Mouse (Mus musculus): ENCODE data around the gene Arhgap19. TPM values are rescaled to one million over a fixed set of nuclear protein-coding genes. Genes with fewer than 3 reads are reported as not detected.

The Arhgap19 gene
- polyA plus RNA-seq, 1 experiment: not detected

DNA sequence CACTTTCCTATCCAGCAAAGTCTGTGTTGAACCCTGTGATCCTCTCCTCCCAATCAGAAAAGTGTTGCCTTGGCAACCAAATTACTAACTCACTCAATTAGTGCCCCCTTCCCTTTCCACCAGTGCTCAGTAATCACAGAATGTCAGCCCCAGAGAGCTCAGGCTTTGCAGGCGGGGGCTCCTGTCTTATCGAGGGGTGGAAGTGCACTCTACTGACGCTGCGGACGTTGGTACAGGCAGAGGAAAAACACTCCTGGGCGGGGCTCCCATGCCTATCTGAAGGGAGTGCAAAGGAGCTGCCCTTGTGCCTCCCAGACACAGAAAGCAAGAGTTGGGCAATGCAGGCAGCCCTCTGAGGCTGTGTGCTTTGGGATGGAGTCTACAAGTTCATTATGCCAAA, 34.0 kb upstream of the Arhgap19 start:
- peak overlapping the region; percentile 84 for H3K27ac ChIP-seq (ENCODE audit: insufficient read depth, low read depth, low read length)
- peak overlapping the region; percentile 24; the same call in 1 of the 2 replicates for H3K4me3 ChIP-seq (ENCODE audit: insufficient read depth, low read depth, low read length)

DNA sequence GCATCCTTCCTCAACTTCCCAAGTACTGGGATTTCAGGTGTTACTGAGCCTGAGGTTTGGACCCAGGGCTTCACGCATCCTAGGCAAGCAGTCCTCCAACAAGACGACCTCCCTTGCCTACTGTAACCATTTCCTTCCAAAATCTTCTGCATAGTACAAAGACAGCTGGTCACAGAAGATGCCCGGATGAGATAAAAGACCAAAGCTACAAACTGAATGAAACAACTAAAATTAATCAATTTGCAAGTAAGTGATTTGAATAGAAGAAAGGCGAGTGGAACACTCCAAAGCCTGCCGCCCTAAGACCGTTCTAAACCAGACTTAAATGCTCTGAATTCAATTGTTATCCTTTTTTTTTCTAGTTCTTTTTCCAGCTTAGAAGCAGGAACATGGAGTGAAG, 33.6 kb upstream of the Arhgap19 start:
- Histone ChIP-seq H3K4me1 (ENCODE audit: control insufficient read depth, insufficient read depth, low read length) (peaks cover 27% of the 10 kb centered on the region), H3K4me3 (ENCODE audit: insufficient read depth, low read depth, low read length) (no peak overlapping the region), H3K27ac (ENCODE audit: insufficient read depth, low read depth, low read length) (peak overlapping the region; percentile 96)
- TF ChIP-seq CTCF (IDR thresholded peaks at IDR 0.05; ENCODE audit: insufficient read depth, low read depth, low read length): no peak
- TF ChIP-seq POLR2A (IDR thresholded peaks at IDR 0.05; ENCODE audit: insufficient read depth, low read depth, low read length): no peak
- 29% methylated on average over 6 of the region's 6 CpGs for WGBS

More for the DNA sequence above, 34.0 kb upstream of the Arhgap19 start:
- peak; percentile 11; the same call in 1 of the 2 replicates for TF ChIP-seq CTCF (IDR thresholded peaks at IDR 0.05; ENCODE audit: insufficient read depth, low read depth, low read length)
- no peak for TF ChIP-seq POLR2A (IDR thresholded peaks at IDR 0.05; ENCODE audit: insufficient read depth, low read depth, low read length)
- WGBS: 3% methylated on average over 6 of the region's 6 CpGs
- peaks cover 27% of the 10 kb centered on the region for H3K4me1 ChIP-seq (ENCODE audit: control insufficient read depth, insufficient read depth, low read length)

DNA sequence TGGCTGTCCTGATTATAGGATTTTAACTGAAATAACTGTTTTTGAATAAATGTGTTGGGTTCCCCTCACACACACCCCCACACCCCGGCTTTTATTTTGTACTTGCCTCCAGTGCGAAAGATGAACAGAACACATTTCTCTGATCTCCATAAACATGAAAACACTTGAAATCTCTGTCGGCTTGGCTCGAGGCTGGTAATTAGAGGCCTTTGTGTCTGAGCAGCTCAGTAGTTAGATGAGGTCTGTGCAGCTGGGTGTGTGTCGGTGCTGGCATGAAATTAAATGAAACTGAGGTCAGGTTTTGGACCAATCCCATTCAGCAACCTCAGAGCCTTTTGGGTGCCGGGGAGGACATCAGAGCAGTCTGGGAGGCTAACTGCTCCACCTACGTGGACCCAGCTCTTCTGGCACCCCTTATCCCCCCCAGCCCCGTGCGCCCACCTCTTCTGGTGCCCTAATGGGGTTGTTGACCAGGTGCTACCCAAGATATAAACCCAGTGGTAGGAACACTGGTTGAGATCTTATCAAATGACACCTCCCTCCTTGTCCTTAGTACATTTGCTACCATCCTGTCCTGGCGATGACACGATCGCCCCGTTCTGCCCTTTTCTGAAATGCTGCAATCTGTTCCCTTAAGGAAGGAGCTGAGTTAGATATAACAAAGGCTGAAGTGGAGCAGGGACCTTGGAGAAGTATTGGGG, 30.8 kb upstream of the Arhgap19 start:
- Histone ChIP-seq H3K4me3 (ENCODE audit: insufficient read depth, low read depth, low read length) (peak overlapping the region; percentile 43), H3K27ac (ENCODE audit: insufficient read depth, low read depth, low read length) (peak overlapping the region; percentile 47), H3K4me1 (ENCODE audit: control insufficient read depth, insufficient read depth, low read length) (peaks cover 26% of the 10 kb centered on the region)
- TF ChIP-seq POLR2A (IDR thresholded peaks at IDR 0.05; ENCODE audit: insufficient read depth, low read depth, low read length) (no peak), CTCF (IDR thresholded peaks at IDR 0.05; ENCODE audit: insufficient read depth, low read depth, low read length) (no peak)
- 25% methylated on average over 13 of the region's 13 CpGs for WGBS

DNA sequence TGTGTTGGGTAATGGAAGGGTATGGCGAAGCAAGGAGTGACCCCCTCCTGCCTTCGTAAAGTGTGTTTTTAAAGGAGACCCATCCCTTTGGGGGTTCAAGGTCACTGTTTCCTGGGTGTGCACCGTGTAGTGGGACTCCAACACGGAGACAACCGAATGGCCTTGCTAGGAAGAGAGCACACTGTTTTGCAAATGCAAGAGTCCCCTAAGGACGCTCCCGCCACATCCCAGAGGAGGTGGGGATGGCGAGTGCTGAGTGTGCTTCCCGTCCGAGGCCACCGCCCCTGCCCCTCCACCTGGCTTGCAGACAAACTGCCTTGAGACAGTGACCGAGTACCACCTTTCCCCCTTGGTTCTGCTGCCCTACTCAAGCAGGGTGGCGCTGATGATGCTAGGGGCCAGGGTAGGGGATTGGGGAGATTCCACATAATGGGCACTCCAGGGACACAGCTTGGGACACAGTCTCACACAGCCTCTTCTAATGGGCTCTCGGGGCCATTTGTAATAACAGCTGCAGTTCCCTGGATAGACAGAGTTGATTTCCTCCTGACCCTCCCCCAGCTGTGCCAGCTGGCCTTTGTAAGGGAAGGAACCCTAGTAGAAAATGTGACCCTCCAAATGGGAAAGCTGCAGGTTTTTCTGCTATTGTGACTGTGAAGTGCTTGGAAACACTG, 30.0 kb upstream of the Arhgap19 start:
- WGBS: 15% methylated on average over 14 of the region's 14 CpGs
- peaks cover 22% of the 10 kb centered on the region for H3K4me1 ChIP-seq (ENCODE audit: control insufficient read depth, insufficient read depth, low read length)
- peak overlapping the region; percentile 92 for H3K4me3 ChIP-seq (ENCODE audit: insufficient read depth, low read depth, low read length)
- no peak for TF ChIP-seq CTCF (IDR thresholded peaks at IDR 0.05; ENCODE audit: insufficient read depth, low read depth, low read length)
- H3K27ac ChIP-seq (ENCODE audit: insufficient read depth, low read depth, low read length): peak overlapping the region; percentile 47

DNA sequence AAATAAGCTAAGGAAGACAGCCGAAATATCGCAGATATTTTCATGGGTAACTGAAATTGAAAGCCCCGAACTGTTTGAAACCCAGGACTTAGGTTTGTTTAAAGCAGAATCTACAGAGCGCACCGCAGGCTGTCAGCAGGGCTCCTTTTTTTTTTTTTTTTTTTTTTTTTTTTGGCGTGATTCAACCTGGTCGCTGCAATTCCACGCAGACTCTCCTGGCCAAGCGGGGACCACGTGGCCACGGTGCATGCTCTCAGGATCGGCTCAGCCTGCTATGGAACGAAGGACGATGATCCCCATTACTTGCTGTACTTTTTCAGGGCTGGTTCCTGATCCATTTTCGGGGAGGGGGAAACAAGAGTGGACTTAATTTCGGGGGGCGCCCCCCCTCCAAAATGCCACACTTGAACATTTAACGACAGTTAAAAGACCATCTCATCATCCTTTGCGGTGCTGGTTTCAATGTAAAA, 29.3 kb upstream of the Arhgap19 start:
- Histone ChIP-seq H3K4me1 (ENCODE audit: control insufficient read depth, insufficient read depth, low read length) (peaks cover 17% of the 10 kb centered on the region), H3K27ac (ENCODE audit: insufficient read depth, low read depth, low read length) (peak overlapping the region; percentile 96), H3K4me3 (ENCODE audit: insufficient read depth, low read depth, low read length) (peak overlapping the region; percentile 92)
- under 1% methylated on average over 19 of the region's 19 CpGs for WGBS
- TF ChIP-seq CTCF (IDR thresholded peaks at IDR 0.05; ENCODE audit: insufficient read depth, low read depth, low read length): no peak
- no peak for TF ChIP-seq POLR2A (IDR thresholded peaks at IDR 0.05; ENCODE audit: insufficient read depth, low read depth, low read length)

DNA sequence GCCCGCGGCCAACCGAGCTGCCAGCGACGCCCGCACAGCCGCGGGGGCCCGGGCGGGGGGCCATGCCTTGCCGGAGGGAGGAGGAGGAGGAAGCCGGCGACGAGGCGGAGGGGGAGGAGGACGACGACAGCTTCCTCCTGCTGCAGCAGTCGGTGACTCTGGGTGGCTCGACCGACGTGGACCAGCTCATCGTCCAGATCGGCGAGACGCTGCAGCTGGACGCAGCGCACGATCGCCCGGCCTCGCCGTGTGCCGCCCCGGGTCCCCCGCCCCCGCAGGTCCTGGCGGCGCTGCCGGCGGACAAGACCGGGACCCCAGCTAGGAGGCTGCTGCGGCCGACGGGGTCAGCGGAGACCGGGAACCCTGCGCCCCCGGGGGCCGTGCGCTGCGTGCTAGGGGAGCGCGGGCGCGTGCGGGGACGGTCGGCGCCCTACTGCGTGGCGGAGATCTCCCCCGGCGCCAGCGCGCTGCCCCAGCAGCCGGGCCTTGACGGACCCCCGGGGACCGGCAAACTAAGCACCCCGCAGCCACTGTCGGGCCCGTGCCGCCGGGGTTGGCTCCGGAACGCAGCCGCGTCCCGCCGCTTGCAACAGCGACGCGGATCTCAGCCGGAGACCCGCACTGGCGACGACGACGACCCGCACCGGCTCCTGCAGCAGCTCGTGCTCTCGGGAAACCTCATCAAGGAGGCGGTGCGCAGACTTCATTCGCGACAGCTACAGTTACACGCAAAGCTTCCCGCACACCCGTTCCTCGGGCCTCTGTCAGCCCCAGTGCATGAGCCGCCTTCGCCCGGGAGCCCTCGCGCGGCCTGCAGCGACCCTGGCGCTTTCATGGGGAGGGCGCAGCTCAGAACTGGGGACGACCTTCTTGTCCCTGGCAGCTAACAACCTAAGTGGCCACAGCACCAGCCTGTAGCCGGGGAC, 28.5 kb upstream of the Arhgap19 start:
- TF ChIP-seq CTCF (IDR thresholded peaks at IDR 0.05; ENCODE audit: insufficient read depth, low read depth, low read length) (no peak), POLR2A (IDR thresholded peaks at IDR 0.05; ENCODE audit: insufficient read depth, low read depth, low read length) (0 out of 2 replicates have a peak, but pooled peaks have one; percentile 18)
- Histone ChIP-seq H3K4me3 (ENCODE audit: insufficient read depth, low read depth, low read length) (peak overlapping the region; percentile 92), H3K4me1 (ENCODE audit: control insufficient read depth, insufficient read depth, low read length) (peaks cover 13% of the 10 kb centered on the region), H3K27ac (ENCODE audit: insufficient read depth, low read depth, low read length) (peak overlapping the region; percentile 96)
- under 1% methylated on average over 110 of the region's 112 CpGs for WGBS

DNA sequence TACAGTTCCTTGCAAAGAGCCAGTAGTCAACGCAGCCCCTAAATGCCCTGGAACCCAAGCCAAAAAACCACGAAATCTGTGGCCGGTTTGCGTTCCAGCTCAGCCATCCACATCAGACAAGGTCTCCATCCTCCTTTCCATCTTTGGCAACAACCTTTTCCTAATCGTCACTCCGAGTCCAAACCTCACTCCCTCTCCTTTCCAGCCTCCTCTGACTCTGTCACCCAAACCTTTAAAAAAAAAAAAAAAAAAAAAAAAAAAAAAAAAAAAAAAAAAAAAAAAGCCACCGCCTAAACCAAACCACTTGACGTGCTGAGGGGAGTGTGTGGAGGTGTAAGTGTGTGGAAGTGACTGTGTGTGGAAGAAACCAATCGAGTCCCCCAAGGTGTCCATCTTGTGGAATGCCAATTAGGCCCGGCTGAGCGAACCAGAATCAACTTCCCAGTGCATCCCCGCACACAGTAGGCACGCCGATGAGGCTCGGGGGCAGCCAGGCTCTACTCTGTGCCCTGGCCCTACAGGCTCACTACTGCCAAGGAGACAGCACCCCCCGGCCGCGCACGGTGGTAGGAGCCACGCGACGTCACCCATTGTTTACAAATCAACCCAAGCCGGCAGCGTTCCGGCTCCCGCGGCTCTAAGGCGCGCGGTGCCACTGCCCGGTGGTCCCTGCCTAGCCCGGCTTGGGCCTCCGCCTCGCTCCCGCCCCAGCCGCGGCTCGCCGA, 27.7 kb upstream of the Arhgap19 start, which contains the start of gene Frat1:
Frat1 (plus strand) TSS at position 590 of the 725 bp plus-strand sequence.
- peaks cover 11% of the 10 kb centered on the region for H3K4me1 ChIP-seq (ENCODE audit: control insufficient read depth, insufficient read depth, low read length)
- H3K27ac ChIP-seq (ENCODE audit: insufficient read depth, low read depth, low read length): peak within 1 kb of the TSS; percentile 96
- under 1% methylated on average over 39 of the region's 39 CpGs for WGBS
- TF ChIP-seq CTCF (IDR thresholded peaks at IDR 0.05; ENCODE audit: insufficient read depth, low read depth, low read length) (no peak), POLR2A (IDR thresholded peaks at IDR 0.05; ENCODE audit: insufficient read depth, low read depth, low read length) (peak; percentile 71)
- peak within 1 kb of the TSS; percentile 92 for H3K4me3 ChIP-seq (ENCODE audit: insufficient read depth, low read depth, low read length)

DNA sequence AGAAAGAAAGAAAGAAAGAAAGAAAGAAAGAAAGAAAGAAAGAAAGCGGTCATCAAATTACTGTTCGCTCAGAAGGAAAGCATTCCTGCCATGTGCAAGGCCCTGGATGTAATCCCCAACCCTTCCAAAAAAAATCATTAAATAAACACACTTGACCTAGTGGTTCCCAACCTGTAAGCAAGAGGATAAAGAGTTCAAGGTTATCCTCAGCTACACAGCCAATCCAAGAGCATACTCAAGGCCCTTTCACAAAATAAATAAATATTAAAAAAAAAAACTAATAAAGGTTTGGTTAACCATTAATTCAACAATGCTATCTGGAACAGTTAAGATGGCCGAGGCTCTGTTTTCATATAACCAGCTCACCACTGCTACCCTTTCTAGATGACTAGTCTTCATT, 27.1 kb upstream of the Arhgap19 start:
- no peak for TF ChIP-seq CTCF (IDR thresholded peaks at IDR 0.05; ENCODE audit: insufficient read depth, low read depth, low read length)
- TF ChIP-seq POLR2A (IDR thresholded peaks at IDR 0.05; ENCODE audit: insufficient read depth, low read depth, low read length): no peak
- peak overlapping the region; percentile 80 for H3K27ac ChIP-seq (ENCODE audit: insufficient read depth, low read depth, low read length)
- 60% methylated on average over 3 of the region's 3 CpGs for WGBS

More for the DNA sequence above, 27.1 kb upstream of the Arhgap19 start:
- Histone ChIP-seq H3K4me1 (ENCODE audit: control insufficient read depth, insufficient read depth, low read length) (peaks cover 11% of the 10 kb centered on the region), H3K4me3 (ENCODE audit: insufficient read depth, low read depth, low read length) (peak overlapping the region; percentile 45)
